Mouse (Mus musculus) ovary, postnatal 10 days (tissue): ENCODE results near the gene Tmem170b.
"Not testable (repeated sequence)": the region's sequence is repeated elsewhere in the genome, so short reads cannot be mapped to it uniquely, and the experiment has no call there.

Experiments
- DNase-seq: peaks from one replicate; pipeline ENCODE4 v3.0.0; 2022; ENCODE audit warnings: low spot score

Gene Tmem170b

DNA sequence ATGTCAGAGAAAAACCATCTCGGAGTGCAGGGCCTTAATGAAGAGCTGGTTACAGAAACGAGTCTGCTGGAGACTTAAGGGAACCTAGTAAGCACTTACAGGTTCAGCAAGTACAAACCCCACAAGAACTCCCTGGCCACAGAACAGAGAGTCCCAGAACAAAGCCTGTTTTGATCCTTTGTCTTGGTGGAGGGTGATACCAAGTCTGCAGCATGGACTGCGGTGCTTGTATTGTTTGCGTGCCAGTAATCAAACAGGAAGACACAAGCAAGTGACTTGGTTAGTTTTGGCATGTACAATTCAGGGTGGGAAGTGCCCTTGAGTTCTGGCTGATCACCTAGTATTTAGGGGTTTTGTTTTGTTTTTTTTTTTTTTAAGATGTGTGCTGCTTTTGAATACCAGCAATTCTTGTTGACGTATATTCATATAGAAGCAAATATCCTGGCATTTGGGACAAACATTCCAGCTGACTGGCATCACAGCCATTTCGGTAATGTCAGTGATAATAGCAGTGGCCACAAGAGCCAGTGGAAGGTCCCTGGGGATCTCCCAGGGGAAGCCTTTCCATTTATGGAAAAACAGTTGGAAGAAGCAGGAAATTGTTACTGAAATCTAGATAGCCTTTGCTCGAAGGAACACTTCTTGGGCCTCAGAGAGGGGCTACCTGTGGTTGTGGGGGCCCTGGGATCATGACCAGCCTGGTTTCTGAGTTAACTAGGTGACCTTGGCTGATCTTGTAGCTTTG, 64.9 kb downstream of the Tmem170b start:
- no peak for DNase-seq

DNA sequence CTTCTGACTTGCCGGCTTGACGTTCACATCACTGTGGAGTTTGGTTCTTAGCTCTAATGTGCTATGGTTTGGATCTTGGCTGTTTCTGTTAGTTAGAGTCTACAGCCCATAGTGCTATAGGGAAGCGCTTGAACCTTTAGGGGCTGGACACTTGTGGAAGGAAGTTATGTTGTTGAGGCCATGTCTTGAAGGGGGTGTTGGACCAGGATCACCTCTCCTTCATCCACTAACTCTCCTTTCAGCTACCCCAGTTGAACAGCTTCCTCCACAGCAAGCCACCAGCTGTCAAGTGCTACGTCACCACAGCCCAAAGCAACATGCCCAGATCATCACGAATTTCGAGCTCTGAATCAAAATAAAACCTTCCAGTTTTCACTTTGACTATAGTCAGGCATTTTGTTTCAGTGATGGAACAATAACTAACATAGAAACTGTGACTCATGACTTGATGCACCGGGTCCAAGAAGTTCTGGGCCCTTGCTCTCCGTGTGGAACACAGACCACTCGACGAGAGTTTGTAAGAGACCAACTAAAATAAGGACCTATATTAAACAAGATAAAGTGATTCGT, 65.5 kb downstream of the Tmem170b start:
- DNase-seq = no peak

DNA sequence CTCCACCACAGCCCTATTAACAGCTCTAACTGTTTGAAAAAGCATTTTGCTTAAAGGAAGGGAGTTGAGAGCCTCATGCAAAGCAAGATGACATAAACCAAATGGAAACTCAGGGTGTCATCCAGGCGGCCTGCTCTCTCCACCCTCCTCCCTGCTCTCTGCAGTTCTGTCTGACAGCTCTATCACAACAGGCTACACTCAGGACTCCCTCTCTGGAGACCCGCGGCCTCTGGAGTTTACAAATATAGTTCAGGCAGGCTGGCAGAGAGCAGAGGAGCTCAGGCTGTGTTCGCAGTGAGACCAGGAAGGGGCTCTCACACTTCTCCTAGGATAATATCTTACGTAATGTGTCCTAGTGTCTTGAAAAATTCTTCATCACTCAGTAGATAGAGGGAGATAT, 67.2 kb downstream of the Tmem170b start:
- not testable (repeated sequence) for DNase-seq

DNA sequence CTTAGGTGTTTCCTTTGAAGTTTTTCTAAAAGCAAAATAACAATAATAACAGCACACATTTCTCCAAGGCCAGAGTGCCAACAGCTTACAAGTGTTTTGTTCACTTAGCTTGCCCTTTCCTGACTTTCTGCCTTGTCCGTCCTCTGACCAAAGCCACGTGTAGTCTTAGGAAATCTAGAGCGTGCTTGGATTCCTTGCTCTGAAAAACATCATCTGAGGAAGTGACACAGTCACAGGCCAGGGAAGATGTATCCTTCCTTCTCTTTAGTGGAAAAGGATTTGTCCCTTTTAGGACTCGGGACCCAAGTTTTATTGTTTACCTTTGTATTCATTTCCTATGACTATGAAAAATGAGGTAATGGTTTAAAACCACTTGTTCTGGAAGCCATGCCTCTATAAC, 67.8 kb downstream of the Tmem170b start:
- DNase-seq = no peak

DNA sequence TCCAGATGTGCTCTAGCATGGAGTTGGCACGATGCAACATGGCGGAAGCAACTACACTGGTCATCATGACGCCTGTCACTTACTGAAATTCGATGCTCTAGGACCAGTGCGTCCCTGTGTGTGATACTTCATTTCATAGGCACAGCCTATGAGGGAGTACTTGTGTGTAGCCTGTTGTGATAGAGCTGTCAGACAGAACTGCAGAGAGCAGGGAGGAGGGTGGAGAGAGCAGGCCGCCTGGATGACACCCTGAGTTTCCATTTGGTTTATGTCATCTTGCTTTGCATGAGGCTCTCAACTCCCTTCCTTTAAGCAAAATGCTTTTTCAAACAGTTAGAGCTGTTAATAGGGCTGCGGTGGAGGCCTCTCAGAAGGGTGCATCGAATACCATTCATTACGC, 68.9 kb downstream of the Tmem170b start:
- DNase-seq = not testable (repeated sequence)

DNA sequence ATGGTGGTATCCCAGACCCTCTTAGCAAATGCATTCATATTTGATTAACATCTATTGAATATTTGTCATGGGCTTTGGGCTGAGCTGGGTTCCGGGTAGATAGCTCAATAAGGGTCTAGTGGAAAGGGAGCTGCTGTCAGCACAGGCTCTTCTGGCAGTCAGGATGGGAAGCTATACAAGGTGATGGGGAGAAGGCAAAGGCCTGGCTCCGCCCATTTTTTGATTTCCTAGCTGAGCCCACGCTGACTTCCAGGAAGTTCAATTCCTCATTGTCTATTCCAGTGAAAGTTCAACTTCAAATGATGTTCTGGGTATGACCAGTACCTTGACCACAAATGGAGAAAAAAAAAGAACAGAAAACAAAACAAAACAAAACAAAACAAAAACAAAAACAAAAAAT, 69.8 kb downstream of the Tmem170b start:
- no peak for DNase-seq

DNA sequence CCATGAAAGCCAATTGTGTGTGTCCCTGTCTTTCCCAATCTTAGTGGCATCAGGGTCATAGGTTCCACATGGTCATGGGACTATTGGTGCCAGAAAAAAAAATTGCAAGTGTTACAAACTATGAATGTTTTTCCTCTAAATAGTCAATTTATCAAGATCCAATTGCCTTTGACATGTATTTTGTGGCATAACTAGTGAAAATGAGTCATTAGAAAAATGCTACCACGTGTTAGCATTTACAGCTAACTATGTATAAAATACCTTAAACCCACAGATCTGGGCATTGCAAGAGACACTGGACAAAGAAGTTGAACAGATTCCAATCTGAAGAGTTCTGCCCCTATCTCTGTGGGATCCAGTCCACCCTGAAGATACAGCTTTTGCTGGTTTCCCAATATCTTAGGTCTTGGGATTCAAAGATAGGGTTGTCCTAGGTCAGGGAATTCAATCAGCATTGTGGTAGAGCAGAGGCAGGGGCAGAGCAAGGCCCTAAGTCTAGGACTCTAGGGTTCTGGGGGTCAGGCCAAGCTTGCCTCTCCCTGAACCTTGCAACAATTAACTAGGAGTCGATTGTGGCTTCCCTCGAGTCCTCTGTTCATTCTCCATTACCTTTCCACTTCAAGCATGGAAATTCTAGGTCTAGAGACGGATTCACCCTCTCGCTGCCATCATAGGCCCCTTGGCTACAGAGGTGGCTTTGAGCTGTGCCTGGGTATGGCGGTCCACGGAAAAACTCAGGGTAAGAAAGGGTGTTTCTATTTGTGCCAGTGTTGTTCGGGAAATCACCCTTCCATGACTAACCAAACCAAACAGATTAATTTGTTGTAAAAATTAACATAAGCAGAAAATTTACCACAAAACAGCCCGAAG, 70.5 kb downstream of the Tmem170b start:
- no peak for DNase-seq

DNA sequence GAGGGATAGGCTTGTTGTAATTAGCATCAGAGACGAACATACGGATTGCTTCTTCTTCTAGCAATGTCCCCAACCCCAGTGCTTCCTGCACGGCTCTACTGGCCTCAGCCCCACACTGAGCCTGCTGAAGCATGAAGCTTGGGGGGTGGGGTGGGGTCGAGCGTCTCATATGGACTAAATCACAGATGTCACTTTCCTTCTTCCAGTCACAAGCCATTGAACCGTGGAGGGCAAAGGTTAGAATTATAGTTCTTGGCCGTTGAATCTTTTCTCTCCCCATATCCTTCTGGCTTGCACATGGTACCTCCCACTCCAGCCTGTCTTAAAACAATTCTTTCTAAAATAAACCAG, 71.1 kb downstream of the Tmem170b start:
- no peak for DNase-seq

DNA sequence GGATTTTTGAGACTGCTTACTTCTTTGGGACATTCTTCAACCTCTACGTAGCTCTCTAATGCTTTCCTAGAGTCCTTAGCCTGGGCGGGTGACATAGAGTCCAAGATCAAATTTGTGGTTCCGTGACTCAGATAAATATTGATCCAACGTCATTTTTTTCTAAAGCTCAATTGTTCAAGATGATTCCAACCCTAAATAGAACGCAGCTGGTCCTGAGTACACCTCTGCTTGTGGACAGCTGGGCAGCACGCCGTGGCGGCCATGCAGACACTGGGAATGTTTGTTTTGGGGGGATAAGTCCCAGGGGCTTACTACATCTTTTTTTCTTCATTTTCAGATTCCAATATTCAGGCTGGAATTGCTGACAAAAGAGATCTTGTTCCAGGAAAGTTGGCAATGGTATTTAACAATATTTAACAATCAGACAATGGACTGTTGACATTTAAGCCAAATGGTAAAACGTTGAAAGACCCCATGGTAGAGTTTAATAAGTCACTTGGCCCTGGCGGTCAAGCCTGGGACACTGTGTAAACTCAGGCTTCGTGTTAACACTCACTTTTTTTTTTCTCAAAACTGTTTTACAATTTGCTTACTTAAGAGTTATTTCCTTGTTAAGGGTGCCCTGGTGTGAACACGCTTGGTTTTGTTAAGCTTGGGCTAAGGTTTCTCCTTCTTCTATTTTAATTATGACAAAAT, 75.3 kb downstream of the Tmem170b start:
- DNase-seq = no peak

DNA sequence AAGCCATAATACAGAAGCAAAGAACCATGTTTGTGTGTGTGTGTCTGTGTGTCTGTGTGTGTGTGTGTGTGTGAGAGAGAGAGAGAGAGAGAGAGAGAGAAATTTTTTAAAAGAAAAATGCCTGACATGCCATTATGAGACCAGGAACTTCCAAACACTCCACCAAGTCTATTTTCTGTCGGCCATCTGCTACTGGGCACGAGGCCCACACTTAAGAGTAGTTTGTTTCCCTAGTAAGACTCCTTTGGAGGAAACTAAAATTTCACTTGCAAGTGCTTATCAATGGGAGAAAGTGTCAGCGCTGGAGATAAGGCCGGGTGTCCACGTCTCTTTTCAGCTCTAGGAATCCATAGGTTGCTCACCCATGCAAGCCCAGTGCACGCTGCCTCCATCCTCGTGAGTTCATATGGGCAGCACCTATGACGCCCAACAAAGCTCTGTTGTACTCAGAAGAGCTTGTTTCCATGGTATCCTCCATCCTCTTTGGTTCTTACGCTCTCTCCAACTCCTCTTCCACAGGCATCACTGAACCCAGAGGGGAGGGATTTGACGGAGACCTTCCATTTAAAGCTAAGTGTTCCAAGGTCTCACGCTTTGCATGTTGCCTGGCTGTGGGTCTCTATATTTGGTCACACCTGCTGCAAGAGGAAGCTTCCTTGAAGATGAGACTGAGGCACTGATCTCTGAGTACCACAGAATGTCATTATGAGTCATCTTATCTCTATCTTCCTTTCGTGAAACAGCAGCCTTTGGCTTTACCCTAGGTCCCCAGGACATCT, 76.8 kb downstream of the Tmem170b start:
- no peak for DNase-seq

DNA sequence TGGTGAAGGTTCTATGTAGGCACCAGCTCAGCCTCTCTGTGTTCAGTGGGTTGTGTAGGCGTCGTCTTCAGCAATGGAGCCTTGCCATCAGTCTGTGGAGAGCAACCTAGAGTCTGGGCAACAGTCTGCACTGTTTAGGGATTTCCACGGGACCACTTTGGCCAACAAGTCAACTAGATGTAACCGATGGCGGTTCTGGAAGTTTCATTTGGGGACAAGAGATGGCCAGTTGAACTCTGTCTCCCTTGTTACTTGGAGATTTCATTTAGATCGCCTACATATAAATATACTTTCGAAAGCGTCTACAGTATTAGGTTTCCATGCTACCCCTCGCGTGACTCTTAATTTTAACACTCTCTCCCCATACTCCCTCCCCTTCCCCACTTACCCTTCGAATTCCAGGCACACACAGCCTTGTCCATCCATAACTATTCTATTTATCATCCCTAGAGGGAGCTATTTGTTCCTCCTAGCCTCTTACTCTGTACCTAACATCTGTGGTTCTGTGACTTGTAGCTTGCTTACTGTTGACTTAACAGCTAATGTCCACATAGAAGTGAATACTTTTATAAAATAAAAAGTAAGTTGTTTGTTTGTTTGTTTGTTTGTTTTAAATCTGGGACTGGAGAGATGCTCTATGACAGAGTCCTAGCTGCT, 77.8 kb downstream of the Tmem170b start:
- no peak for DNase-seq

DNA sequence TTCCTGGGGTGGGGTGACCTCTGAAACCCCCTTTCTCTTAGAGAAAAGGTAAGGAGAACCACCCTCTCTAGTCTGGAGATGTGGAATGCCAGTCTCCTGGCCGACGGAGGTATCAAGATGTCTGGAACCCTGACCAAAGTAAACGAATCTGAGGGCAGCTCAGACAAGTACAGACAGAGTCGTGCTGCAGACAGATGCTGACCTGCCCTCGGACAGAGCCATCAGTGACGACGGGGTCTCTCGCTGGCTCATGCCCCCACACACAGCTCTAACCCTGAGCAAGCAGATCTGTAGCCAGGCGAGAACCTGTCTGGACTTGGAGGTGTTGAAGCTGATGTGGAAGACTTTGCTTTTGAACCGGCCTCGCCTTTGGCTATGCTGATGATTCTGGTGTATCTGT, 79.8 kb downstream of the Tmem170b start:
- DNase-seq = no peak

DNA sequence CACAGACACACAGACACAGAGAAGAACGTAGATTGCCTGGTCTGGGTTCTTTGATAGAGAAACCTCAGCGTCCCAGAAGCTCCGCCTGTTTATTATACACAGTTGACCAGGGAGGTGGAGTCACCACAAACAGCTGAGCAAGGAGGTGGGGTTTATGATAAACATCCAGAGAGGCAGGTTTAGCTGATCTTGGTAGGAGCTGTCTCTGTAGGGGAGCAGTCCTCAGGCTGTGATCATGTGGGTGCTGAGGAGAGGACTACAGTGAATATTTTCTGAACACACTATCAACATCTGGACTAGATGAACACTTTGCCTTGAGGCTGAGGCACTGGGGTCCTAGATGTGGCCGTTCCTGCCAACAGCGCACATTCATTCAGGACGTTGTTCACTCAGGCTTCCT, 83.3 kb downstream of the Tmem170b start:
- DNase-seq = no peak

DNA sequence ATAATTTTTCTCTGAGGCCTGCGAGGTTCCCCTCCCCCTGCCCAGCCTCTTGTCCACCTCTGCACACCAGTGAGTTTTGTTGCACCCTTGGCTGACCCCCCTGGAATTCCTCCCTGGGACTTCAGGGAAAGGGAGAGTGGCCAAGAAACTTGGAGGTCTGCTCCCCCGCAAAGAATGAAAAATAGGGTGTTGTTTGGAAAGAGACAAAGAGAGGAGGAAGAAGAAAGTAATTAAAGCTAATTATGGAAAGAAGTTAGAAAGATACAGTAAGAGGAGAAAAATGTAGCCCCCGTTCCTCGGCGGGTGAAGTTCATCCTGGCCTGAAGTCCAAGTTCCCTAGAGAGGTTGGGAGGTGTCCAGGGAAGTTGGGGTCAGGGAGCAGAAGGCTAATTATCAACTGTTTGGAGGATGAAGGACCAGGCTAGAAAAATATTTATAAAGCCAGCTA, 83.9 kb downstream of the Tmem170b start:
- DNase-seq = peak; percentile 27
